Comparison of ENCODE assay signal across 17 mouse cellular contexts in the genomic region with DNA sequence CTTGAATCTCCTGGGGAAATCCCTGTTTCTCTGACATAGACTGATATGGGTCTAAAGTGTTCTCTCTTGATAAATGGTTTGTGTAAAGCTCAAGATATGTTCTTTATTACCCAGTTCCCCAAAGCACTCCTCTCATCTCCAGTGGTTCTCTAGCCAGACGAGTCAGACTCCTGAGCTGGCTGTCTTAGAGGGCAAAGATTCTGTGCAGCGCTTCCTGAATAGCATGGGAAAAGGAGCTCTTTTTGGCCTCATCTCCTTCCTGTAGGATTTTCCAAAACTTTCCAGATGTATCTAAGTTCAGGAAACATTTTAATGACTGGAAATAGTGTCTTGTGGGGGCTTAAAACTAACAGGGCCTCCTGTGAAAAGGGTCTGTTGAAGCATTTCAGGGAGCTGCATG.
DNase-seq lines count a peak whose midpoint lies in the region; ATAC-seq lines count a peak whose summit lies in the region.
"Had no signal": no experiment of that assay in that cellular context is flagged by ENCODE, and none has a peak within 500 bp of the region (broad histone marks: within the 10 kb centered on the region; RNA-seq: fewer than 3 reads in every experiment).

No protein-coding gene starts in this region.

- H3K4me3 ChIP-seq in heart, embryonic 10.5 days = no peak overlapping the region
- H3K4me3 ChIP-seq in limb, embryonic 15.5 days = no peak overlapping the region
- H3K4me3 ChIP-seq in limb, embryonic 10.5 days = no peak overlapping the region
- no peak overlapping the region for H3K4me3 ChIP-seq in embryonic facial prominence, embryonic 13.5 days
- H3K4me3 ChIP-seq: forebrain, embryonic 15.5 days; hindbrain, embryonic 15.5 days; midbrain, embryonic 13.5 days had no signal

- H3K27ac ChIP-seq in heart, embryonic 10.5 days = peak overlapping the region; percentile 42; the same call in 1 of the 2 replicates
- H3K27ac ChIP-seq in limb, embryonic 15.5 days = peak overlapping the region; percentile 69
- H3K27ac ChIP-seq in limb, embryonic 10.5 days = no peak overlapping the region
- H3K27ac ChIP-seq in embryonic facial prominence, embryonic 13.5 days = peak overlapping the region; percentile 66; the same call in 1 of the 2 replicates
- H3K27ac ChIP-seq: forebrain, embryonic 15.5 days; hindbrain, embryonic 15.5 days; midbrain, embryonic 13.5 days had no signal

- 52% methylated on average over 2 of the region's 2 CpGs for WGBS in heart, embryonic 10.5 days
- 44% methylated on average over 2 of the region's 2 CpGs for WGBS in limb, embryonic 15.5 days
- WGBS in limb, embryonic 10.5 days = 69% methylated on average over 2 of the region's 2 CpGs
- WGBS in embryonic facial prominence, embryonic 13.5 days = 57% methylated on average over 2 of the region's 2 CpGs

- H3K36me3 ChIP-seq in heart, embryonic 10.5 days = 0 out of 2 replicates have a peak, but pooled peaks cover 2% of the 10 kb centered on the region
- no peaks in the 10 kb centered on the region for H3K36me3 ChIP-seq in limb, embryonic 15.5 days
- peaks cover 6% of the 10 kb centered on the region for H3K36me3 ChIP-seq in limb, embryonic 10.5 days
- no peaks in the 10 kb centered on the region for H3K36me3 ChIP-seq in embryonic facial prominence, embryonic 13.5 days
- H3K36me3 ChIP-seq: forebrain, embryonic 15.5 days; hindbrain, embryonic 15.5 days; midbrain, embryonic 13.5 days had no signal

- H3K4me1 ChIP-seq in heart, embryonic 10.5 days = peaks cover 8% of the 10 kb centered on the region
- H3K4me1 ChIP-seq in limb, embryonic 15.5 days = peaks cover 23% of the 10 kb centered on the region
- H3K4me1 ChIP-seq in limb, embryonic 10.5 days = 0 out of 2 replicates have a peak, but pooled peaks cover 5% of the 10 kb centered on the region
- H3K4me1 ChIP-seq in embryonic facial prominence, embryonic 13.5 days = peaks cover 34% of the 10 kb centered on the region
- H3K4me1 ChIP-seq: forebrain, embryonic 15.5 days; hindbrain, embryonic 15.5 days; midbrain, embryonic 13.5 days had no signal

- no peaks in the 10 kb centered on the region for H3K27me3 ChIP-seq in heart, embryonic 10.5 days (ENCODE audit: insufficient read depth, poor library complexity, severe bottlenecking)
- H3K27me3 ChIP-seq in limb, embryonic 15.5 days = no peaks in the 10 kb centered on the region
- H3K27me3 ChIP-seq in limb, embryonic 10.5 days (ENCODE audit: low read depth, poor library complexity, severe bottlenecking) = no peaks in the 10 kb centered on the region
- no peaks in the 10 kb centered on the region for H3K27me3 ChIP-seq in embryonic facial prominence, embryonic 13.5 days
- H3K27me3 ChIP-seq: forebrain, embryonic 15.5 days; hindbrain, embryonic 15.5 days; midbrain, embryonic 13.5 days had no signal

- no peak overlapping the region for H3K9ac ChIP-seq in limb, embryonic 15.5 days
- H3K9ac ChIP-seq in embryonic facial prominence, embryonic 13.5 days = no peak overlapping the region
- H3K9ac ChIP-seq: forebrain, embryonic 15.5 days; hindbrain, embryonic 15.5 days; midbrain, embryonic 13.5 days had no signal

- intact Hi-C loops in left cerebral cortex, postnatal 36 days (cut with DNase I) = no loop called here

- no peak for DNase-seq in heart, embryonic 10.5 days (ENCODE audit: low spot score)
- DNase-seq in heart, adult 8-10 months (ENCODE audit: low spot score) = no peak
- DNase-seq in limb, embryonic 10.5 days (ENCODE audit: low spot score) = no peak
- DNase-seq in kidney, postnatal 10 days = peak; percentile 40
- no peak for DNase-seq in ovary, postnatal 14 days (ENCODE audit: low spot score)
- DNase-seq in left cerebral cortex, postnatal 36 days (ENCODE audit: low spot score in 2 of 2) = no peak
- DNase-seq: adrenal gland, postnatal 14 days; B cell, adult 2 months; cerebellum, postnatal 25 days; gastrocnemius, postnatal 25 days; lung, postnatal 36 days; thymus, adult 2 months had no signal

- H3K9me3 ChIP-seq in heart, embryonic 10.5 days = peaks cover 4% of the 10 kb centered on the region; the same call in 1 of the 2 replicates
- H3K9me3 ChIP-seq in limb, embryonic 15.5 days = no peaks in the 10 kb centered on the region
- H3K9me3 ChIP-seq in limb, embryonic 10.5 days (replicated peaks) = peaks cover 3% of the 10 kb centered on the region; the same call in 1 of the 2 replicates
- H3K9me3 ChIP-seq in embryonic facial prominence, embryonic 13.5 days = no peaks in the 10 kb centered on the region; the same call in 1 of the 2 replicates
- H3K9me3 ChIP-seq: forebrain, embryonic 15.5 days; hindbrain, embryonic 15.5 days; midbrain, embryonic 13.5 days had no signal

- no peak overlapping the region for H3K4me2 ChIP-seq in limb, embryonic 15.5 days
- H3K4me2 ChIP-seq in embryonic facial prominence, embryonic 13.5 days = no peak overlapping the region
- H3K4me2 ChIP-seq: forebrain, embryonic 15.5 days; hindbrain, embryonic 15.5 days; midbrain, embryonic 13.5 days had no signal

- no peak for ATAC-seq in limb, embryonic 15.5 days (ENCODE audit: insufficient number of reproducible peaks, low FRiP score, low TSS enrichment, low read depth)
- ATAC-seq in embryonic facial prominence, embryonic 13.5 days (ENCODE audit: insufficient number of reproducible peaks, insufficient read depth, low FRiP score, low TSS enrichment, low read depth) = no peak
- ATAC-seq: forebrain, embryonic 15.5 days; midbrain, embryonic 13.5 days had no signal
